Mouse (Mus musculus) embryo, embryonic 10 days (tissue): ENCODE measurements around the gene Map2k6.

ENCODE experiments used
- DNase-seq: peaks from one replicate; pipeline ENCODE4 v3.0.0-alpha.2; 2015; ENCODE audit warnings: low spot score

Map2k6 gene

GRCm38 (mm10) chr11:110403602-110404001 lies 4.7 kb downstream of the Map2k6 start:
- no peak for DNase-seq

GRCm38 (mm10) chr11:110405607-110406006 lies 6.7 kb downstream of the Map2k6 start:
- DNase-seq: no peak

GRCm38 (mm10) chr11:110409131-110409530 lies 10.2 kb downstream of the Map2k6 start:
- peak; percentile 19 for DNase-seq

- no peak for DNase-seq
These were observed 10.9 kb downstream of the Map2k6 start for GRCm38 (mm10) chr11:110409776-110410175.

GRCm38 (mm10) chr11:110411596-110411995 lies 12.7 kb downstream of the Map2k6 start:
- no peak for DNase-seq

- no peak for DNase-seq
These were observed 15.3 kb downstream of the Map2k6 start for GRCm38 (mm10) chr11:110414263-110414662.

- no peak for DNase-seq
These were observed 17.8 kb downstream of the Map2k6 start for GRCm38 (mm10) chr11:110416691-110417090.

- no peak for DNase-seq
These were observed 21.5 kb downstream of the Map2k6 start for GRCm38 (mm10) chr11:110420463-110420862.

GRCm38 (mm10) chr11:110426572-110427145 lies 27.7 kb downstream of the Map2k6 start:
- DNase-seq: no peak

- DNase-seq: no peak
These were observed 28.2 kb downstream of the Map2k6 start for GRCm38 (mm10) chr11:110427159-110427561.

GRCm38 (mm10) chr11:110428999-110429398 lies 30.1 kb downstream of the Map2k6 start:
- DNase-seq: no peak

GRCm38 (mm10) chr11:110429837-110430418 lies 31.0 kb downstream of the Map2k6 start:
- no peak for DNase-seq

- DNase-seq: no peak
These were observed 37.1 kb downstream of the Map2k6 start for GRCm38 (mm10) chr11:110435839-110436556.

GRCm38 (mm10) chr11:110436998-110437397 lies 38.1 kb downstream of the Map2k6 start:
- DNase-seq: no peak

GRCm38 (mm10) chr11:110438135-110438534 lies 39.2 kb downstream of the Map2k6 start:
- DNase-seq: no peak

GRCm38 (mm10) chr11:110438700-110439296 lies 39.9 kb downstream of the Map2k6 start:
- DNase-seq: no peak

GRCm38 (mm10) chr11:110439354-110439753 lies 40.4 kb downstream of the Map2k6 start:
- DNase-seq: peak; percentile 55

- no peak for DNase-seq
These were observed 45.7 kb downstream of the Map2k6 start for GRCm38 (mm10) chr11:110444576-110444975.

GRCm38 (mm10) chr11:110448131-110448725 lies 49.3 kb downstream of the Map2k6 start:
- DNase-seq: peak; percentile 84

- peak; percentile 32 for DNase-seq
These were observed 49.8 kb downstream of the Map2k6 start for GRCm38 (mm10) chr11:110448726-110449161.

- peak; percentile 64 for DNase-seq
These were observed 50.3 kb downstream of the Map2k6 start for GRCm38 (mm10) chr11:110449183-110449582.

GRCm38 (mm10) chr11:110450091-110450757 lies 51.3 kb downstream of the Map2k6 start:
- no peak for DNase-seq
